Mouse (Mus musculus): ENCODE measurements at regions not wholly inside any gene's neighbourhood (a gene's known extent, or its start where the extent isn't known, plus 50 kb on each side); places are given as distances from the start of the nearest gene placed in this dataset.

DNA sequence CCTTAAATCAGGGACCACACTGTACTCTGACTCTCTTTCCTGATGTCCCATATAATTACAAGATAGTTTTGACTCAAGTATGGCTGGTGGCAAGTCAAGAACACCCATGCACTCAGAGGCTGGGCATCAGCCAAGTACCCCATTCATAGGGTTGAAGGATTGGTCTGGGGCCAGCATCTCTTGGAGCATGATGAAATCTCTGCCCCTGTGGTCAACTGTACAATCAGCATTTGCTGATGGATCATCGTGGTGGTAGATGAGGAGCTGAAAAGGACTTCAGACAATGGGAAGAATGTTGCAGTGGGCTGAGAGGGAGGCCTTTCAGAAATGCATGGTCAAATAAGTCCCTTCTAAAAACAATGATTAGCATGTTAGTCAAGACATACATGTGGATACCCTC lies 128.6 kb upstream of the Ncam1 start:
- TF ChIP-seq POLR2A (IDR thresholded peaks at IDR 0.05; ENCODE audit: insufficient read depth, low read depth, low read length) (no peak), CTCF (IDR thresholded peaks at IDR 0.05; ENCODE audit: insufficient read depth, low read depth, low read length) (no peak)
